Mouse (Mus musculus) intestine, embryonic 15.5 days (tissue): Measurements from ENCODE around the gene Eef1e1. TPM values are rescaled to one million over a fixed set of nuclear protein-coding genes. Genes with fewer than 3 reads are reported as not detected.
"Not testable (repeated sequence)": the region's sequence is repeated elsewhere in the genome, so short reads cannot be mapped to it uniquely, and the experiment has no call there.

Experiments used
- ATAC-seq: fragments of 200-750 bp; cut with Nextera tagmentation; 2 replicates; pipeline ENCODE4 v1.8.0; 2017; ENCODE audit warnings: moderate TSS enrichment, moderate library complexity
- H3K27ac ChIP-seq: fragments of 300-500 bp; sonication (generic); 2 replicates; pipeline ENCODE4 v1.5.1; 2015; ENCODE audit warnings: mild to moderate bottlenecking, inconsistent platforms
- H3K27me3 ChIP-seq: fragments of 300-500 bp; sonication (generic); replicated peaks from 2 replicates; pipeline ENCODE4 v1.6.1; 2015; ENCODE audit warnings: inconsistent platforms
- H3K36me3 ChIP-seq: fragments of 300-500 bp; sonication (generic); 2 replicates; pipeline ENCODE4 v1.6.1; 2015; ENCODE audit warnings: inconsistent platforms
- H3K4me1 ChIP-seq: fragments of 300-500 bp; sonication (generic); replicated peaks from 2 replicates; pipeline ENCODE4 v1.6.1; 2015; ENCODE audit warnings: inconsistent platforms
- H3K4me2 ChIP-seq: fragments of 300-500 bp; sonication (generic); replicated peaks from 2 replicates; pipeline ENCODE4 v1.6.1; 2015; ENCODE audit warnings: mild to moderate bottlenecking, inconsistent platforms
- H3K4me3 ChIP-seq: fragments of 300-500 bp; sonication (generic); replicated peaks from 2 replicates; pipeline ENCODE4 v1.5.1; 2015; ENCODE audit warnings: inconsistent platforms
- H3K9ac ChIP-seq: fragments of 300-500 bp; sonication (generic); 2 replicates; pipeline ENCODE4 v1.6.1; 2015; ENCODE audit warnings: inconsistent platforms
- H3K9me3 ChIP-seq: fragments of 300-500 bp; sonication (generic); 2 replicates; pipeline ENCODE4 v1.6.1; 2016; ENCODE audit warnings: inconsistent platforms
- WGBS: fragments of 180-500 bp; shearing (Covaris S2); methylation state at CpG from one replicate; pipeline ENCODE4 v1.1.7; 2015; 5-methylcytosine and 5-hydroxymethylcytosine counted together
- polyA plus RNA-seq: library from polyadenylated mRNA; unstranded; fragments of >200 nt; fragmentation: Nextera tagmentation; extraction: Ambion mirVana; gene quantifications from 2 replicates; pipeline ENCODE4 v1.2.1, GENCODE M21; 2015

Gene Eef1e1
- polyA plus RNA-seq, 1 experiment from 2014 or later = 53.4 TPM

GRCm38 (mm10) chr13:38618001-38618630 is 40.7 kb downstream of the Eef1e1 start:
- 70% methylated on average over 4 of the region's 4 CpGs for WGBS
- H3K27me3 ChIP-seq, H3K4me1 ChIP-seq, H3K4me2 ChIP-seq, ATAC-seq, H3K4me3 ChIP-seq, H3K36me3 ChIP-seq, H3K27ac ChIP-seq, H3K9me3 ChIP-seq, H3K9ac ChIP-seq: not testable (repeated sequence)

- H3K4me2 ChIP-seq = no peak overlapping the region
- no peaks in the 10 kb centered on the region for H3K4me1 ChIP-seq
- H3K4me3 ChIP-seq = no peak overlapping the region
- H3K27ac ChIP-seq = no peak overlapping the region
- H3K9me3 ChIP-seq = no peaks in the 10 kb centered on the region
- WGBS = 71% methylated on average over 4 of the region's 4 CpGs
- H3K9ac ChIP-seq = no peak overlapping the region
- no peaks in the 10 kb centered on the region for H3K27me3 ChIP-seq
- no peak for ATAC-seq
- peaks cover 5% of the 10 kb centered on the region; the same call in 1 of the 2 replicates for H3K36me3 ChIP-seq
Observed at GRCm38 (mm10) chr13:38616887-38617286, 42.0 kb downstream of the Eef1e1 start.

- Histone ChIP-seq H3K27me3 (no peaks in the 10 kb centered on the region), H3K4me1 (no peaks in the 10 kb centered on the region), H3K9me3 (no peaks in the 10 kb centered on the region), H3K9ac (no peak overlapping the region), H3K27ac (no peak overlapping the region), H3K36me3 (peaks cover 5% of the 10 kb centered on the region; the same call in 1 of the 2 replicates), H3K4me2 (no peak overlapping the region), H3K4me3 (no peak overlapping the region)
- WGBS = 82% methylated on average over 5 of the region's 5 CpGs
- ATAC-seq = no peak
Observed at GRCm38 (mm10) chr13:38615656-38616055, 43.2 kb downstream of the Eef1e1 start.

GRCm38 (mm10) chr13:38614298-38614697 is 44.6 kb downstream of the Eef1e1 start:
- ATAC-seq = no peak
- Histone ChIP-seq H3K9me3 (no peaks in the 10 kb centered on the region), H3K4me3 (no peak overlapping the region), H3K36me3 (peaks cover 5% of the 10 kb centered on the region; the same call in 1 of the 2 replicates), H3K4me2 (no peak overlapping the region), H3K9ac (no peak overlapping the region), H3K27me3 (no peaks in the 10 kb centered on the region), H3K4me1 (no peaks in the 10 kb centered on the region), H3K27ac (no peak overlapping the region)
- WGBS = 57% methylated on average over 5 of the region's 5 CpGs

GRCm38 (mm10) chr13:38613583-38613982 is 45.3 kb downstream of the Eef1e1 start:
- Histone ChIP-seq H3K4me3 (no peak overlapping the region), H3K9me3 (no peaks in the 10 kb centered on the region), H3K9ac (no peak overlapping the region), H3K4me2 (no peak overlapping the region), H3K27ac (no peak overlapping the region), H3K27me3 (no peaks in the 10 kb centered on the region), H3K36me3 (peaks cover 5% of the 10 kb centered on the region; the same call in 1 of the 2 replicates), H3K4me1 (no peaks in the 10 kb centered on the region)
- 83% methylated on average over 8 of the region's 8 CpGs for WGBS
- ATAC-seq = no peak

- no peak overlapping the region for H3K9ac ChIP-seq
- H3K27ac ChIP-seq = no peak overlapping the region
- no peaks in the 10 kb centered on the region for H3K9me3 ChIP-seq
- H3K27me3 ChIP-seq = no peaks in the 10 kb centered on the region
- WGBS = 75% methylated on average over 9 of the region's 9 CpGs
- H3K4me2 ChIP-seq = no peak overlapping the region
- no peak for ATAC-seq
- H3K36me3 ChIP-seq = peaks cover 5% of the 10 kb centered on the region; the same call in 1 of the 2 replicates
- no peaks in the 10 kb centered on the region for H3K4me1 ChIP-seq
- no peak overlapping the region for H3K4me3 ChIP-seq
Observed at GRCm38 (mm10) chr13:38612608-38613007, 46.2 kb downstream of the Eef1e1 start.

GRCm38 (mm10) chr13:38612179-38612578 is 46.7 kb downstream of the Eef1e1 start:
- Histone ChIP-seq H3K36me3 (peaks cover 5% of the 10 kb centered on the region; the same call in 1 of the 2 replicates), H3K4me2 (no peak overlapping the region), H3K9ac (no peak overlapping the region), H3K27me3 (no peaks in the 10 kb centered on the region), H3K27ac (no peak overlapping the region), H3K4me1 (no peaks in the 10 kb centered on the region), H3K9me3 (no peaks in the 10 kb centered on the region), H3K4me3 (no peak overlapping the region)
- ATAC-seq = no peak
- 94% methylated on average over 4 of the region's 4 CpGs for WGBS

GRCm38 (mm10) chr13:38610336-38610735 is 48.5 kb downstream of the Eef1e1 start:
- Histone ChIP-seq H3K27me3 (no peaks in the 10 kb centered on the region), H3K4me2 (no peak overlapping the region), H3K4me1 (no peaks in the 10 kb centered on the region), H3K9ac (no peak overlapping the region), H3K9me3 (no peaks in the 10 kb centered on the region), H3K27ac (no peak overlapping the region), H3K4me3 (no peak overlapping the region), H3K36me3 (peaks cover 5% of the 10 kb centered on the region; the same call in 1 of the 2 replicates)
- 80% methylated on average over 6 of the region's 6 CpGs for WGBS
- no peak for ATAC-seq

GRCm38 (mm10) chr13:38607130-38607529 is 51.7 kb downstream of the Eef1e1 start:
- Histone ChIP-seq H3K36me3 (no peaks in the 10 kb centered on the region), H3K4me1 (no peaks in the 10 kb centered on the region), H3K27me3 (no peaks in the 10 kb centered on the region), H3K27ac (no peak overlapping the region), H3K9ac (no peak overlapping the region), H3K9me3 (no peaks in the 10 kb centered on the region), H3K4me2 (no peak overlapping the region), H3K4me3 (no peak overlapping the region)
- WGBS = 94% methylated on average over 6 of the region's 6 CpGs
- no peak for ATAC-seq

GRCm38 (mm10) chr13:38605353-38605752 is 53.5 kb downstream of the Eef1e1 start:
- no peak for ATAC-seq

GRCm38 (mm10) chr13:38602966-38603365 is 55.9 kb downstream of the Eef1e1 start:
- no peak overlapping the region for H3K27ac ChIP-seq
- 80% methylated on average over 13 of the region's 13 CpGs for WGBS
- H3K9ac ChIP-seq = no peak overlapping the region
- H3K4me1 ChIP-seq = no peaks in the 10 kb centered on the region
- H3K36me3 ChIP-seq = no peaks in the 10 kb centered on the region
- no peak for ATAC-seq
- H3K9me3 ChIP-seq = no peaks in the 10 kb centered on the region
- H3K27me3 ChIP-seq = no peaks in the 10 kb centered on the region
- H3K4me3 ChIP-seq = no peak overlapping the region
- no peak overlapping the region for H3K4me2 ChIP-seq

More at GRCm38 (mm10) chr13:38605353-38605752, 53.5 kb downstream of the Eef1e1 start:
- Histone ChIP-seq H3K36me3 (no peaks in the 10 kb centered on the region), H3K27ac (no peak overlapping the region), H3K4me3 (no peak overlapping the region), H3K9me3 (no peaks in the 10 kb centered on the region), H3K4me1 (no peaks in the 10 kb centered on the region), H3K27me3 (no peaks in the 10 kb centered on the region), H3K9ac (no peak overlapping the region), H3K4me2 (no peak overlapping the region)
- 85% methylated on average over 6 of the region's 6 CpGs for WGBS

- Histone ChIP-seq H3K36me3 (no peaks in the 10 kb centered on the region), H3K4me3 (no peak overlapping the region), H3K4me2 (no peak overlapping the region), H3K9ac (no peak overlapping the region), H3K9me3 (no peaks in the 10 kb centered on the region), H3K4me1 (no peaks in the 10 kb centered on the region), H3K27me3 (no peaks in the 10 kb centered on the region), H3K27ac (no peak overlapping the region)
- 66% methylated on average over 17 of the region's 17 CpGs for WGBS
- ATAC-seq = no peak
Observed at GRCm38 (mm10) chr13:38602243-38602832, 56.5 kb downstream of the Eef1e1 start.

GRCm38 (mm10) chr13:38600811-38601210 is 58.0 kb downstream of the Eef1e1 start:
- Histone ChIP-seq H3K9me3 (no peaks in the 10 kb centered on the region), H3K9ac (no peak overlapping the region), H3K4me3 (no peak overlapping the region), H3K4me2 (no peak overlapping the region), H3K27me3 (no peaks in the 10 kb centered on the region), H3K36me3 (no peaks in the 10 kb centered on the region), H3K4me1 (no peaks in the 10 kb centered on the region), H3K27ac (no peak overlapping the region)
- ATAC-seq = no peak
- 84% methylated on average over 11 of the region's 11 CpGs for WGBS
